Mouse (Mus musculus) right cerebral cortex, adult 2 months (tissue): Measurements from ENCODE around the gene Moap1.

Source experiments
- DNase-seq, 2 experiments: peaks; one replicate each; pipeline ENCODE4 v3.0.0; 2021 to 2022; ENCODE audit warnings: low spot score in 2 of 2

Moap1 gene

GRCm38 (mm10) chr12:102705906-102706640 lies 37.4 kb downstream of the Moap1 start:
- no peak for DNase-seq

- DNase-seq, result peak; percentile 87 to 88
These were observed 38.1 kb downstream of the Moap1 start for GRCm38 (mm10) chr12:102705216-102705871.

- DNase-seq, result peak in 1 of 2 experiments; percentile 41
These were observed 38.8 kb downstream of the Moap1 start, which contains the start of gene Itpk1 for GRCm38 (mm10) chr12:102704457-102705198. TSS of gene Itpk1 (minus strand) at chr12:102704930.

GRCm38 (mm10) chr12:102703921-102704408 lies 39.5 kb downstream of the Moap1 start:
- peak in 1 of 2 experiments; percentile 47 for DNase-seq

GRCm38 (mm10) chr12:102703441-102703840 lies 40.0 kb downstream of the Moap1 start:
- no peak for DNase-seq

GRCm38 (mm10) chr12:102703111-102703412 lies 40.4 kb downstream of the Moap1 start:
- peak; percentile 59 to 60 for DNase-seq

- DNase-seq, result peak; percentile 84 to 89
These were observed 40.9 kb downstream of the Moap1 start for GRCm38 (mm10) chr12:102702356-102703110.

GRCm38 (mm10) chr12:102701691-102702207 lies 41.7 kb downstream of the Moap1 start:
- DNase-seq, result no peak

- peak in 1 of 2 experiments; percentile 47 for DNase-seq
These were observed 43.0 kb downstream of the Moap1 start for GRCm38 (mm10) chr12:102700453-102700852.

- DNase-seq, result no peak
These were observed 44.3 kb downstream of the Moap1 start for GRCm38 (mm10) chr12:102699156-102699555.

GRCm38 (mm10) chr12:102698089-102698684 lies 45.3 kb downstream of the Moap1 start:
- DNase-seq, result no peak

GRCm38 (mm10) chr12:102697381-102697780 lies 46.1 kb downstream of the Moap1 start:
- DNase-seq, result no peak

- DNase-seq, result no peak
These were observed 46.7 kb downstream of the Moap1 start for GRCm38 (mm10) chr12:102696635-102697354.

GRCm38 (mm10) chr12:102695369-102696239 lies 47.9 kb downstream of the Moap1 start:
- DNase-seq, result peak; percentile 88
